Mouse (Mus musculus): ENCODE data around the gene Alg12. TPM values are rescaled to one million over a fixed set of nuclear protein-coding genes. Genes with fewer than 3 reads are reported as not detected.

Alg12 gene
- 1 to 10 TPM; 5.7 to 6.5 TPM for total RNA-seq (2021)
- long read RNA-seq, experiment 1, transcript Alg12-204 (10 exons, 2,130 nt): major isoform, 8 of 10 reads
- long read RNA-seq, experiment 1, partial matches to known transcripts: 0 of 10 reads
- long read RNA-seq, experiment 1, other reads (novel, unspliced or antisense): 2 of 10 reads
- long read RNA-seq, experiment 2, transcript Alg12-204 (10 exons, 2,130 nt): major isoform, 7 of 8 reads
- long read RNA-seq, experiment 2, partial matches to known transcripts: 1 of 8 reads
- long read RNA-seq, experiment 2, other reads (novel, unspliced or antisense): 0 of 8 reads

DNA sequence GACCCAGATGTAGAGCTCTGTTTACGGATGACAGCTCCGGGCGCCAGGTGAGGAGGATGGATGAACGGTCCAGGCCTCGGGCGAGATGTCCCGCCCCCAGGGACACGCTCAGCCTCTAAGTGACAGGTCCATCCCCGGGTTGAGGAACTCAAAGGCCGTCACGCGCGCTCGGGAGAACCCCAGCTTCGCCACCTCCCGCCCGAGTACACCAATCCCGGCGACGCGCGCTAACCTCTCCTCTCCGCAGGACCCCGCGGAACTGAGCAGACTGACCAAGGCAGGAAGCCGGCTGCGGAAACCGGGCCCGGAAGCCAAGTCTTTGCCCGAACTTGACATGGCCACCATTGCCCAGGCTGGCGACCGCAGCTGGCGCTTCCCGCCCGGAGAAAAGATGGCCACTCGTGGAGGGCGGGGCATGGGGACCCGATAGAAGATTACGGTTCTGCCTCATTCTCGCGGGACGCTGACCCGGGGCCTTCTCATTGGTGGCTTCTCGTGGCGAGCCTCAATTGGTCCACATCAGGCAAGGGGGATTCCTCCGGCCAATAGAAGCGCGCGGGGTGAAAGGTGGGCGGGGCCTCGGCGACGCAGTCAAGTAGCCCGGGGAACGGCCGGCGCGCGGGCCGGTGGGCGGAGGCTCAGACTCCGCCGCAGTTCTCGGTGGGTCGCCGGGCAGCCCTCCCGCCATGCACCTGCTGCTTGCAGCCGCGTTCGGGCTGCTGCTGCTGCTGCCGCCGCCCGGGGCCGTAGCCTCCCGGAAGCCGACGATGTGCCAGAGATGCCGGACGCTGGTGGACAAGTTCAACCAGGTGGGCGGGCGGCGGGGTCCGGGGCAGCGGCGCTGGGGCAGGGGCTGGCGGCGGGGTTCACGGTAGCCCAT, at the start of gene Alg12, which contains the start of gene Creld2:
TSS of gene Alg12 (minus strand) at position 293 of the 880 bp plus-strand sequence.
TSS of gene Creld2 (plus strand) at position 621 of the 880 bp plus-strand sequence.
- DNase-seq: peak; percentile 97

DNA sequence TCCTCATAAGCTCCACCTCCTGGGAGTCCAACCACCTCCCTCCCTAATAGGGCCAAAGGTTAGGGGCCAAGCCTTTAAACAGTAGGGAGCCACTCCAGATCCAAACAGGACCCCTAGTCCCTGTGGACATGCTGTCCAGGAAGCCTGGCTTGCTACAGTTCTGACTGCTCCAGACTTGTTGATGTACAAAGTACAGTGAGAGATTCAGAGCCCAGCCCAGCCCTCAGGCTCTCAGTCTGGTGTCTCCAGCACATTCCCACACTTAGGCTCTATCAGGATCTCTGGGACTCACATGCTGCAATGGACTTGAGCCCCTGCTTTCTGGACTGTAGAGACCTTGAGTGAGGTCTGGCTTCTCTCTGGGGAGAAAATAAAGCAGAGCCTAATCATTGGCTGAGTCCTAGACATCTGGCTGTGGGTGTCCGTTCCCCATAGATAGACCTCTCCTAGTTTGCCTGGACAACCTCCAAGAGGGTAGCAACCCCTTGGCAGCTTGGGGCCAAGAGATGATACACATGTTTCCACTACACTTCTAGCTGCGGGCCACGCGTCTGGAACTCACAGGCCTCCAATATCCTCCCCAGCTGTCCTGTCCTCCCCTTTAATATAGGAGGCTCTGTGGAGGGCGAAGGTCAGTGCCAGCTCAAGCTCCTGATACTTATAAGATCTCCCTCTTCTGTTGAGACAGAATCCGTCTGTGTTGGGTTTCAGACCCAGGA, 49.1 kb upstream of the Alg12 start:
- DNase-seq: no peak

- no peak for DNase-seq
Measured at GRCm38 (mm10) chr15:88867368-88868023, 48.4 kb upstream of the Alg12 start.

DNA sequence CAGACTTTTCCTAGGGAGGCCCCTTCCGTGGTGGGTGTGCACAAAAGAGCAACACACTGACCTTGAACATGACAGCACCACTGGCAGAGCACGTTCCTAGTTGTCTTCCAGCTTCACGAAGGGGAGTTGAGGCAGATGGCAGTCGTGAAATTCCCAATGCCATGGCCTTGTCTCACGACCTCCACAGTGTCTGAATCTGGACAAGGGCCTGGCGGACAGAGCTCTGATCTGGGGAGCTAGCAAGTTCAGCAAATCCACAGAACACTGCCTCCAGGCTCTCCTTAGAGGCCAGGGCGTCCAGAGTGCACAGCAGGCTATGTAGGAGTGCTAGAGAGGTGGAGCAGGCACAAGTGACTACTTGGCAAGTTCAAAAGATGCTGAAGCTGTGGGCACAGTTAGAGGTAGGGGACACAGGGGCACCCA, 47.8 kb upstream of the Alg12 start:
- DNase-seq: no peak

GRCm38 (mm10) chr15:88865888-88866695, 47.0 kb upstream of the Alg12 start:
- DNase-seq: no peak

- DNase-seq: no peak
Measured at GRCm38 (mm10) chr15:88865061-88865460, 45.9 kb upstream of the Alg12 start.

DNA sequence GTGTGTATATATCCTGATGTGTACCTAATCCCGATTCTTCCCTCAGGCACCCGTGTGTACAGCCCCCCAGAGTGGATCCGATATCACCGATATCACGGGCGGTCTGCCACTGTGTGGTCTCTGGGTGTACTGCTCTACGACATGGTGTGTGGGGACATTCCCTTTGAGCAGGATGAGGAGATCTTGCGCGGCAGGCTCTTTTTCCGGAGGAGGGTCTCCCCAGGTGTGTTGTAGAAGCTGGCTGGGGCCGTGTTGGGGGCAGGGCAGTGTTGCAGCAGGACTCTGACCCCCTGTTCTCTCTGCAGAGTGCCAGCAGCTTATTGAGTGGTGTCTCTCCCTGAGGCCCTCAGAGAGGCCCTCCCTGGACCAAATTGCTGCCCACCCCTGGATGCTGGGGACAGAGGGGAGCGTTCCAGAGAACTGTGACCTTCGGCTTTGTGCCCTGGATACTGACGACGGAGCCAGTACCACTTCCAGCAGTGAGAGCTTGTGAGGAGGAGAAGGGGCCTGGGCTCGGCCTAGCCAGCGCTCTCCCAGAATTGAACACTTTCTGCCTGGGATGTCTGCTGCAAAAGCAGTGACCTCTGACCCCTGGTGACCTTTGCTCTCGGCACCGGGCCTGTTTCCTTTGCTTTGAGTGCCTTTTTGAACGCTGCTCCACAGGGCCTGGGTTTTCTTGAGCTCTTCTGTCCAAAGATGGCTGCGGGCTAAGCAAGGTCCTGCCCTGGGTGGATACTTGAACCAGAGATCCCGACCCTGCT, 45.3 kb upstream of the Alg12 start:
- no peak for DNase-seq

DNA sequence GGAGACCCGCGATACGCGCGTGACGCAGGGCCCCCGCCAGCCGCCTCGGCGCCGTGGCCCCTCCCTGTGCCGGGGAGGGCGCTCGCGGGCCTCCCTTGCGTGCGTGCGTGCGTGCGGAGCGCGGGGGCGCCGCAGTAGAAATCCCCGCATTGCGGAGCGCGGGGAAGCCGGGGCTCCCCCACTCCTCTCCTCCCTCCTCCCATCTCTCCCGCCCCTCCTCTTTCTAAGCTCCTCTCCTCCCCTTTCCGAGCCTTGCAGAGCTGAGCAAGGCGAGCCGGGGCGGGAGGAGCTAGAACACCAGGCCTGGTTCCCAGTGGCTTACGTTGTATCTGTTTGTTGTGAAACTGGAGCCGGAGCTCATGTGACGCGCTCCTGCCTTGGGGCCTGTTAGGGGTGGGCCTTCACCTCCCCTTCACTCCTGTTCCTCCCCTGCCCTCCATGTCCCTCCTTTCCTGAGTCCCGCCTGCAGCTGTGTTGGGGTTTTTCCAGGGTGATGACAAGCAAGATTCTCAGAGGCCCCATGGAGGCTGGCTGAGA, 44.6 kb upstream of the Alg12 start:
- peak; percentile 80 for DNase-seq

- DNase-seq: peak; percentile 58
Measured at GRCm38 (mm10) chr15:88862881-88863694, 44.0 kb upstream of the Alg12 start.

DNA sequence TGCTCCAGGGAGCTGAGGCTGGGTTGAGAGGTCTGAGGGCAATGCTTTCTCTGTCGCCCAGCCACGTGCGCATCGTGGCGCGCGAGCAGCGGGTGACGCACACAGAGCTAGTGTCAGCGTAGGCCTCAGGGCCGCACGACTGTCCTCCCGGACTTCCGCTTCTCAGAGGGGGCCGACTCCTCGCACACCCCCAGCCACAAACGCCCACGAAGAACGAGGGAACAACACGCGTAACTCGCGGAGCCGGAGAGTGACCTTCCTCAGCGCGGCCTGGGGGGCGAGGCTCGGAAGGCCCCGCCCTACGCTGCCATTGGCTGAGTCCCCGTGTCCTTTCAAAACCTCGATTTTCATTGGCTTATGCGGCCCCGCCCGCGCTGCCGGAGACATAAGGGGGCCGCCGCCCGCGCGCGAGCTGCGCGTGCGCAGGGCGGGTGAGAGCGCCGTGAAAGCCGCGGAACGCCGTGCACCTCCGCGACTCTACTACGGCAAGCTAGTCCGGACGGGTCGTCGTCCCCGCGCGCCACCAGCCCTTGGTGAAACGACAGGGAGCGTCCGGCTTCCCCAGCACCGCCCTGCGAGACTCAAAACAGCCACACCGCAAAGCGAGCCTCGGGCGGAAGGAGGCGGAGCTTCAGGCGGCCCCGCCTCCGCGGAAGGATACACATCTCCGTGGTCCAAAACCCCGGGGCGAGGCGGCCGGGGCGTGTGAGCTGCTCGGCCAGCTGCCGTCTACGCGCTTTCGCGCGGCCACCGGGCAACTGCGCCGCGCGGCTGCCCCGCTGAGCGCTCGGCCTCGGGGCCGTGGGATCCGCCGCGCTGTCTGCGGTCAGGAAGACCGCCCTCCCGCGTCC, 42.9 kb upstream of the Alg12 start, which contains the start of gene Pim3:
TSS of gene Pim3 (plus strand) at position 415 of the 851 bp plus-strand sequence.
- DNase-seq: peak; percentile 95

GRCm38 (mm10) chr15:88860781-88861180, 41.7 kb upstream of the Alg12 start:
- no peak for DNase-seq

GRCm38 (mm10) chr15:88859206-88859970, 40.3 kb upstream of the Alg12 start:
- DNase-seq: no peak

- DNase-seq: no peak
Measured at GRCm38 (mm10) chr15:88858707-88859106, 39.6 kb upstream of the Alg12 start.

DNA sequence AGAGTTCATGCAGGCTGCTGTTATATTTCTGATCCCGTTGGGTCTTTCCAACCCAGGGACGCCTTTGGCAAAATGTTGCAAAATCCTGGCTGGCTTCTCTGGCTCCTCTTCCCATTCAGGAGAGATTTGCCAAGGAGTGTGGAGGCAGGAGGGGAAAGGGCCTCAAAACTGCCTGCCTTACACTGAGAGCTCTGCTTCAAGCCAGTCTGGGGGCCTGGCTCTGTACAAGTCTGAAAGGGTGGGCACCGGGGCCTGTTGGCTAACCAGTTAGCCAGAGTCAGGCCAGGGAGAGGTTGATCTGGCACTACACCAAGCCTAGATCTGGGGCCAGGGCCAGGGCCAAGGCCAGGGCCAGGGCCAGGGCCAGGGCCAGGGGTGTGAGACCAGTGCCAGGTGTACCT, 39.0 kb upstream of the Alg12 start:
- DNase-seq: no peak

DNA sequence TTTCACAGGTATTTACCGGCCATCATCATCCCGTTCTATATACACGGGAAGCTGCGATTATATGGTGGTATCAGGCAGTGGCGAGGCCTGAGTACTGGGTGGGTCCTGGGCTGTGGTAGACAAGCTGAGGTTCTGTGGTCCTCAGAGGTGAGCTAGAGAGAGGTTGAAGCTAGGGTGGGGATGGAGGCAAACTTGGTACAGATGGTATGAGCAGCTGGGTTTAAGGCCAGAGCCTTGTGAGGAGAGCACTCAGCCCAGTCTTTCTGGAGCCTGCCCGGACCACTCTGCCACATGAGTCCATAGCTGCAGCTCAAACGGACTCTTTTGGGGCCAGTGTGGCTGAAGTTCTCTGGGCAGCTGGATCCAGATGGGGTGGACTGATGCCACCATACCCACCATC, 38.2 kb upstream of the Alg12 start:
- DNase-seq: no peak

DNA sequence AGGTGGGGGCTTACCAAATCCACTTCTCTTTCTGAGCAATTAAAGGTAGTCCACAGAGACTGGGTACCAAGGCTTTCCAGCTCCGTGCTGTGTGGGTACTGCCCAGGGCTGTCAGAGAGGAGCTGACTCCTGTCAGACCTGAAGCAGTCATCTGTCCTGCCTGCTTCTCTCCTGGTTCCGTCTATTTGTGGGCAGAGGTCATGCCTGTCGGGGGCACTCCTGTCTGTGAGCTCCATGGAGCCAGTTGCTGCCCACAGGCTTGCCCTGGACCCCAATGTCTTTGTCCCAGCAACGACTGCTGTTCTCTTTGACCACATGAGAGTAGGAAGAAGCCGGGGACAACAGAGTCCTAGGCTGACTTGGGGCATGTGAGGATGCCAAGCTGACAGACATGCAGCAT, 37.5 kb upstream of the Alg12 start:
- no peak for DNase-seq

DNA sequence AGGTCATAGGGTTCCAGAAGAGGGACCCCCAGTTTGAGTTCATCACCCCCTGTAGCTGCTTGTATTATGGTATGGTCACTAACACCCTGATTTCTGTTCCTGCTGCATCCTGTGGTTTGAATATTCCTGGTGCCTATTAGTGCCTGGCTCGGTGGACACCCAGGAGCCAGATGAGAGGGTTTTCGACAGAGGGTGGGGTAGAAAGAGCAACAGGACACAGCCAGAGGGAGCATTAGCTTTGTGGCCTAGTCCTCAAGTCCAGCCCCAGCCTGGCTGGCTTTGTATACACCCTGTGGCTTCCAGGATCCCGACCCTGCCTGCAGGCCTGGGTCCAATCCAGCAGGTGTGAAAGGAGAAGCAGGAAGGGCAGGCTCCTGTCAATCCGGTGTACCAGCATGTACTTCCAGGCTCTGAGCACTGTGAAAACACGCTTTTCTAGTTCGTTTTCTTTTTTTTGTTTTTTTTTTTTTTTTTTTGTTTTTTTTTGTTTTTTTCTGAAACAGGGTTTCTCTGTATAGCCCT, 36.8 kb upstream of the Alg12 start:
- no peak for DNase-seq

All from gastrocnemius, postnatal 10 days (tissue).